Mouse (Mus musculus) heart, postnatal 0 days (tissue): Measurements from ENCODE around the gene Nppa.

Source experiments
- CTCF ChIP-seq: IDR thresholded peaks from 2 replicates; pipeline ENCODE4 v1.5.1; 2016; ENCODE audit warnings: antibody characterized with exemption, control low read depth, low read depth
- EP300 ChIP-seq: IDR thresholded peaks from 2 replicates; pipeline ENCODE4 v1.6.1; 2016; ENCODE audit warnings: antibody characterized with exemption, low read depth

GRCm38 (mm10) chr4:147962781-147963180 lies 37.7 kb upstream of the Nppa start:
- TF ChIP-seq CTCF: no peak
- TF ChIP-seq EP300: no peak
